8 mouse cellular contexts compared by ENCODE assay signal in genomic region chr1:60567321-60567720, GRCm38 (mm10). TPM values are rescaled to one million over a fixed set of nuclear protein-coding genes. Genes with fewer than 3 reads are reported as not detected.
DNase-seq lines count a peak whose midpoint lies in the region; ATAC-seq and TF ChIP-seq lines count a peak whose summit lies in the region.

No protein-coding gene starts in this region.

- H3K36me3 ChIP-seq in heart, embryonic 10.5 days, result peaks cover 1% of the 10 kb centered on the region; the same call in 1 of the 2 replicates
- peaks cover 12% of the 10 kb centered on the region for H3K36me3 ChIP-seq in C2C12 (ENCODE audit: control insufficient read depth, insufficient read depth)
- 0 out of 2 replicates have a peak, but pooled peaks cover under 1% of the 10 kb centered on the region for H3K36me3 ChIP-seq in forebrain, embryonic 15.5 days
- no peaks in the 10 kb centered on the region for H3K36me3 ChIP-seq in liver, embryonic 14.5 days (replicated peaks; ENCODE audit: control insufficient read depth, insufficient read depth, low read depth)

- H3K27me3 ChIP-seq in heart, embryonic 10.5 days (ENCODE audit: insufficient read depth, poor library complexity, severe bottlenecking), result no peaks in the 10 kb centered on the region
- no peaks in the 10 kb centered on the region for H3K27me3 ChIP-seq in C2C12 (ENCODE audit: control insufficient read depth, insufficient read depth, insufficient read length)
- H3K27me3 ChIP-seq in forebrain, embryonic 15.5 days, result no peaks in the 10 kb centered on the region
- H3K27me3 ChIP-seq in liver, embryonic 14.5 days (ENCODE audit: control insufficient read depth, insufficient read depth, low read length), result peaks cover 24% of the 10 kb centered on the region

- H3K4me3 ChIP-seq in heart, embryonic 10.5 days, result peak overlapping the region; percentile 92
- H3K4me3 ChIP-seq in C2C12 (ENCODE audit: insufficient read depth, poor library complexity, severe bottlenecking), result peak overlapping the region; percentile 19
- H3K4me3 ChIP-seq in forebrain, embryonic 15.5 days, result peak overlapping the region; percentile 96
- H3K4me3 ChIP-seq in liver, embryonic 14.5 days (ENCODE audit: insufficient read depth in 1 of 2, low read depth in 2 of 2, low read length in 2 of 2), result peak overlapping the region; percentile 35 to 64

- H3K27ac ChIP-seq in heart, embryonic 10.5 days, result peak overlapping the region; percentile 95
- peak overlapping the region; percentile 96 for H3K27ac ChIP-seq in forebrain, embryonic 15.5 days (replicated peaks)
- H3K27ac ChIP-seq in liver, embryonic 14.5 days, result no peak overlapping the region

- WGBS in heart, embryonic 10.5 days, result 18% methylated on average over 5 of the region's 5 CpGs
- WGBS in forebrain, embryonic 15.5 days, result 22% methylated on average over 5 of the region's 5 CpGs
- 17% methylated on average over 5 of the region's 5 CpGs for WGBS in liver, embryonic 14.5 days (ENCODE audit: insufficient replicate concordance)

- no peak for DNase-seq in heart, embryonic 10.5 days (ENCODE audit: low spot score)
- DNase-seq in heart, adult 8-10 months (ENCODE audit: low spot score), result no peak
- DNase-seq in liver, embryonic 14.5 days (ENCODE audit: low read depth in 3 of 3, low spot score in 3 of 3), result no peak
- no peak for DNase-seq in embryo, embryonic 11 days
- no peak for DNase-seq in left cerebral cortex, postnatal 10 days (ENCODE audit: extremely low spot score in 1 of 2, low spot score in 2 of 2)
- DNase-seq in right cerebral cortex, postnatal 10 days (ENCODE audit: low spot score in 2 of 2), result no peak

- intact Hi-C loops in left cerebral cortex, postnatal 10 days (cut with DNase I), result loop anchor here (5.0 to 10.0 kb wide), 2 partner anchors 257 to 280 kb away; no protein-coding TSS in a partner anchor

- peak overlapping the region; percentile 76 for H3K4me2 ChIP-seq in forebrain, embryonic 15.5 days (replicated peaks)
- peak overlapping the region; percentile 58 for H3K4me2 ChIP-seq in liver, embryonic 14.5 days (ENCODE audit: low read depth)

- TF ChIP-seq EP300 in liver, embryonic 14.5 days (IDR thresholded peaks at IDR 0.05; ENCODE audit: low read depth), result no peak

- no peaks in the 10 kb centered on the region for H3K9me3 ChIP-seq in heart, embryonic 10.5 days
- no peaks in the 10 kb centered on the region for H3K9me3 ChIP-seq in forebrain, embryonic 15.5 days
- no peaks in the 10 kb centered on the region for H3K9me3 ChIP-seq in liver, embryonic 14.5 days (ENCODE audit: control insufficient read depth, low read length)

- peaks cover 34% of the 10 kb centered on the region for H3K79me3 ChIP-seq in C2C12 (ENCODE audit: low read depth)

- no peak for TF ChIP-seq CTCF in C2C12 (IDR thresholded peaks at IDR 0.05; ENCODE audit: control insufficient read depth, insufficient read depth, insufficient read length)
- TF ChIP-seq CTCF in liver, embryonic 14.5 days (IDR thresholded peaks at IDR 0.05; ENCODE audit: low read depth), result no peak

- H3K79me2 ChIP-seq in C2C12 (ENCODE audit: control insufficient read depth, insufficient read depth), result peaks cover 40% of the 10 kb centered on the region

- peak overlapping the region; percentile 96 for H3K9ac ChIP-seq in forebrain, embryonic 15.5 days (replicated peaks)
- H3K9ac ChIP-seq in liver, embryonic 14.5 days (replicated peaks), result no peak overlapping the region

- no peak for ATAC-seq in forebrain, embryonic 15.5 days (replicated peaks)
- ATAC-seq in liver, embryonic 14.5 days (ENCODE audit: insufficient read depth), result no peak

- H3ac ChIP-seq in C2C12 (ENCODE audit: control insufficient read depth, insufficient read length, low read depth), result peak overlapping the region; percentile 72

- peaks cover 24% of the 10 kb centered on the region for H3K4me1 ChIP-seq in heart, embryonic 10.5 days
- H3K4me1 ChIP-seq in forebrain, embryonic 15.5 days, result peaks cover 17% of the 10 kb centered on the region
- peaks cover 0 to 7% of the 10 kb centered on the region in 2 experiments; a peak in 3 of 4 replicates for H3K4me1 ChIP-seq in liver, embryonic 14.5 days (replicated peaks; ENCODE audit: control insufficient read depth in 2 of 2, insufficient read depth in 2 of 2, low read length in 1 of 2)

TF ChIP-seq in C2C12, 6 proteins besides CTCF, POLR2A, EP300 and RAD21:
- no peak for TF ChIP-seq MAX (IDR thresholded peaks at IDR 0.05)
- TF ChIP-seq MYOG (IDR thresholded peaks at IDR 0.05; ENCODE audit: control insufficient read depth, extremely low read depth, insufficient read length), result no peak

RNA-seq across cellular contexts. Expression of gene Raph1, which starts 0.4 kb away (rescaled TPM):
- polyA plus RNA-seq in heart, embryonic 10.5 days (2016; fragmentation: Nextera tagmentation; extraction: Ambion mirVana), result 54.5 and 60.2 TPM in 2 replicates
- 100 to 1,000 TPM; 113 to 150 (median 128) TPM for total RNA-seq in heart, adult 8-10 months (2022)
- polyA plus RNA-seq in C2C12 (2012; fragmentation: generic; extraction: Trizol), result 9.5 TPM
- 19.4 and 20.0 TPM in 2 replicates for polyA plus RNA-seq in forebrain, embryonic 15.5 days (2015; fragmentation: Nextera tagmentation; extraction: Ambion mirVana)
- polyA plus RNA-seq in liver, embryonic 14.5 days (2012; rRNA removed), result 13.8 and 16.6 TPM in 2 replicates
- 25.2 and 28.2 TPM in 2 replicates for polyA plus RNA-seq in liver, embryonic 14.5 days (2014; fragmentation: Nextera tagmentation; extraction: Ambion mirVana)
- total RNA-seq in left cerebral cortex, postnatal 10 days (2021), result 100 to 1,000 TPM; 107 to 109 TPM

Comparison
In these comparisons a context has a peak if more than half of its experiments do, and no peak if none do; other contexts are left out.
1. H3K4me3 ChIP-seq: peak in every context shown above with its lines; median percentile 96 in forebrain, embryonic 15.5 days; 92 in heart, embryonic 10.5 days; 50 in liver, embryonic 14.5 days; 19 in C2C12.